Mouse (Mus musculus) hindbrain, postnatal 0 days (tissue): ENCODE measurements around the gene Pecr. TPM values are rescaled to one million over a fixed set of nuclear protein-coding genes. Genes with fewer than 3 reads are reported as not detected.
"Not testable (repeated sequence)": the region's sequence is repeated elsewhere in the genome, so short reads cannot be mapped to it uniquely, and the experiment has no call there.

Experiments used
- ATAC-seq: fragments of 200-750 bp; cut with Nextera tagmentation; 2 replicates; pipeline ENCODE4 v1.8.0; 2017; ENCODE audit warnings: mild to moderate bottlenecking, moderate TSS enrichment, moderate library complexity
- DNase-seq: peaks from one replicate; pipeline ENCODE4 v3.0.0-alpha.2; 2015; ENCODE audit warnings: low spot score
- H3K27ac ChIP-seq: fragments of 300-500 bp; sonication (generic); 2 replicates; pipeline ENCODE4 v1.5.1; 2014; ENCODE audit warnings: mild to moderate bottlenecking
- H3K27me3 ChIP-seq: fragments of 300-500 bp; sonication (generic); 2 replicates; pipeline ENCODE4 v1.6.1; 2014; ENCODE audit warnings: low read length, mixed read lengths; ENCODE audit not compliant: insufficient read depth
- H3K36me3 ChIP-seq: fragments of 300-500 bp; sonication (generic); 2 replicates; pipeline ENCODE4 v1.6.1; 2014; ENCODE audit warnings: low read length, mixed read lengths; ENCODE audit not compliant: insufficient read depth
- H3K4me1 ChIP-seq: fragments of 300-500 bp; sonication (generic); 2 replicates; pipeline ENCODE4 v1.6.1; 2014; ENCODE audit warnings: antibody characterized with exemption, low read length, mixed read lengths; ENCODE audit not compliant: insufficient read depth
- H3K4me2 ChIP-seq: fragments of 300-500 bp; sonication (generic); 2 replicates; pipeline ENCODE4 v1.6.1; 2014; ENCODE audit warnings: low read depth, mild to moderate bottlenecking, low read length, moderate library complexity, mixed read lengths
- H3K4me3 ChIP-seq: fragments of 300-500 bp; sonication (generic); 2 replicates; pipeline ENCODE4 v1.5.1; 2014; ENCODE audit warnings: low read length
- H3K9ac ChIP-seq: fragments of 300-500 bp; sonication (generic); replicated peaks from 2 replicates; pipeline ENCODE4 v1.6.1; 2014; ENCODE audit warnings: mild to moderate bottlenecking, low read length, moderate library complexity, mixed read lengths
- H3K9me3 ChIP-seq: fragments of 300-500 bp; sonication (generic); 2 replicates; pipeline ENCODE4 v1.6.1; 2016; ENCODE audit warnings: low read length, mixed read lengths
- CTCF ChIP-seq: IDR thresholded peaks from 2 replicates; pipeline ENCODE4 v1.5.1; 2016; ENCODE audit warnings: antibody characterized with exemption, control low read depth, low read depth
- WGBS: fragments of 180-500 bp; shearing (Covaris S2); extraction: QIAGEN DNeasy Blood & Tissue Kit; methylation state at CpG from one replicate; pipeline ENCODE4 v1.1.7; 2014; 5-methylcytosine and 5-hydroxymethylcytosine counted together
- polyA plus RNA-seq: library from polyadenylated mRNA; unstranded; fragments of >200 nt; fragmentation: Nextera tagmentation; extraction: Ambion mirVana; gene quantifications from 2 replicates; pipeline ENCODE4 v1.2.1, GENCODE M21; 2015
- total RNA-seq: library from RNA; depleted of rRNA; stranded (reverse); fragments of >200 nt; gene quantifications from 2 replicates; pipeline ENCODE4 v1.2.3, GENCODE M21; 2014

The Pecr gene
- total and polyA plus RNA-seq, 2 experiments from 2014 or later = 3.8 to 13.5 TPM

GRCm38 (mm10) chr1:72256381-72257256, 27.5 kb downstream of the Pecr start:
- ATAC-seq (no peak), DNase-seq (peak; percentile 19)
- H3K36me3 ChIP-seq = peaks cover 3% of the 10 kb centered on the region; the same call in 1 of the 2 replicates
- H3K27ac ChIP-seq = peak overlapping the region; percentile 91
- no peak overlapping the region for H3K9ac ChIP-seq
- peak overlapping the region; percentile 64 for H3K4me2 ChIP-seq
- WGBS = 68% methylated on average over 9 of the region's 9 CpGs
- TF ChIP-seq CTCF = no peak
- H3K4me3 ChIP-seq = peak overlapping the region; percentile 40; the same call in 1 of the 2 replicates
- H3K4me1 ChIP-seq = peaks cover 9% of the 10 kb centered on the region
- H3K9me3 ChIP-seq = no peaks in the 10 kb centered on the region
- H3K27me3 ChIP-seq = no peaks in the 10 kb centered on the region

DNA sequence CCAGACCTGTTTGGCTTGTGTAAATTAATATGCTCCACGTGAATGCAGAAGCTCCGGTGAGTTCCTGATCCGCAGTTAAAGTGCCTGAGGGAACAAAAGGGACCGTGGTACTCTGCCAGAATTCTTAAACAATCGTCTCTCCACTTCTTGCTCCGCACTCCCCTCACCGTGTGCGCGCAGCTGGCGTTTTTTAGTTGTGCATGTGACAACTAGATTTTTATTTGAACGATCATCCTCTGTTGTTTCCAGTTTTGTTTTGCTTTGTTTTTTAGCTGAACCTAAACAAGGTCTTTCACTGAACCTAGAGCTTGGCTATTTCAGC, 28.3 kb downstream of the Pecr start:
- Histone ChIP-seq H3K27ac (peak overlapping the region; percentile 91), H3K9ac (peak overlapping the region; percentile 35; the same call in 1 of the 2 replicates), H3K9me3 (no peaks in the 10 kb centered on the region), H3K4me3 (peak overlapping the region; percentile 40), H3K4me2 (peak overlapping the region; percentile 64), H3K27me3 (no peaks in the 10 kb centered on the region), H3K36me3 (no peaks in the 10 kb centered on the region), H3K4me1 (peaks cover 9% of the 10 kb centered on the region)
- 14% methylated on average over 11 of the region's 11 CpGs for WGBS
- no peak for TF ChIP-seq CTCF
- DNase-seq = peak; percentile 65
- ATAC-seq = no peak

- peaks cover 9% of the 10 kb centered on the region for H3K4me1 ChIP-seq
- H3K9ac ChIP-seq = peak overlapping the region; percentile 58; the same call in 1 of the 2 replicates
- DNase-seq (peak; percentile 80), ATAC-seq (peak; percentile 86)
- H3K27me3 ChIP-seq = no peaks in the 10 kb centered on the region
- no peak; the same call in 1 of the 2 replicates for TF ChIP-seq CTCF
- H3K36me3 ChIP-seq = no peaks in the 10 kb centered on the region
- peak overlapping the region; percentile 91 for H3K27ac ChIP-seq
- H3K9me3 ChIP-seq = no peaks in the 10 kb centered on the region
- WGBS = 6% methylated on average over 15 of the region's 15 CpGs
- H3K4me3 ChIP-seq = peak overlapping the region; percentile 40
- H3K4me2 ChIP-seq = peak overlapping the region; percentile 64
Measured at GRCm38 (mm10) chr1:72255062-72255853, 28.9 kb downstream of the Pecr start.

DNA sequence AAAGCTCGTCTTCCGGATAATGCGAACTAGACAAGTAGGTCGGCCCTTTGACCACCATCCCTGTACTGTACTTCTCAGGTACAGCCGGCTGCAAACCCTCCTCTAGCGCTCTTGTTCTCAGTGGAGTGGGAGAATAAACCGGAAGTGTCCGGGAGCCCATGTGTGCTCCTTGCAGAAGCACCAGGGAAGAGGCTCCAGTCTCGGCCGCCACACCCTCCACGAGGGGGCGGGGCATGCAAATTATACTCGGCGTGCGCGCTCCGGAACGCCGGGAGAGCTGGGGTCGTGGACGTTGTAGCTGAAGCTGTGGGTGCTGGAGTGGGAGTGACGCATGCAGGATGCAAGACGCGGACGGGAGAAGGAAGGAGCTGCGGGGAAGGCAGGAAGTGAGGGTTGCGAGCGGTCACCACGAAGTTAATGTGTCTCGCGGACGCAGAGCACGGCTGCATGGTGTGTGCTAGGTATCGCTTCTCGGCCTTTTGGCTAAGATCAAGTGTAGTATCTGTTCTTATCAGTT, 29.5 kb downstream of the Pecr start:
- WGBS = 2% methylated on average over 35 of the region's 35 CpGs
- H3K9ac ChIP-seq = peak overlapping the region; percentile 58
- peak overlapping the region; percentile 64 for H3K4me2 ChIP-seq
- no peaks in the 10 kb centered on the region for H3K36me3 ChIP-seq
- H3K9me3 ChIP-seq = no peaks in the 10 kb centered on the region
- peak overlapping the region; percentile 40 for H3K4me3 ChIP-seq
- DNase-seq = peak; percentile 94
- peak; percentile 37; the same call in 1 of the 2 replicates for TF ChIP-seq CTCF
- H3K4me1 ChIP-seq = peaks cover 9% of the 10 kb centered on the region
- no peaks in the 10 kb centered on the region for H3K27me3 ChIP-seq
- peak; percentile 93 for ATAC-seq
- peak overlapping the region; percentile 91 for H3K27ac ChIP-seq

- TF ChIP-seq CTCF = no peak
- DNase-seq = peak; percentile 23
- peak; percentile 19 for ATAC-seq
- Histone ChIP-seq H3K4me3 (peak overlapping the region; percentile 40), H3K4me1 (peaks cover 9% of the 10 kb centered on the region), H3K9ac (no peak overlapping the region; the same call in 1 of the 2 replicates), H3K9me3 (no peaks in the 10 kb centered on the region), H3K27me3 (no peaks in the 10 kb centered on the region), H3K4me2 (peak overlapping the region; percentile 64), H3K36me3 (no peaks in the 10 kb centered on the region), H3K27ac (peak overlapping the region; percentile 91)
- WGBS = 29% methylated on average over 11 of the region's 11 CpGs
Measured at GRCm38 (mm10) chr1:72253881-72254491, 30.1 kb downstream of the Pecr start.

DNA sequence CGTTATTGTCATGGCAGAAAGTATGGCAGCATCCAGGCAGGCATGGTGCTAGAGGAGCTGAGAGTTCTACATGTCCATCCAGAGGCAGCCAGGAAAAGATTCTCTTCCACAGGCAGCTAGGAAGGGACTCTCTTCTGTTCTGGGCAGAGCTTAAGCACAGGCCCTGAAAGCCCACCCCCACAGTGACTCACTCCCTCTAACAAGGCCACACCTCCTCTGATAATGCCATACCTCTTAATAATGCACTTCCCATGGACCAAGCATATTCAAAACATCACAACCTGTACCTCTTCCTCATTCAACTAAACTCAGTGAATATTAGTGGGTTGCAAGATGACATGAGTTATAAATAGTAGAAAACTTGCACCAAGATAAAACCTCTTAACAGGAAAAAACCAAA, 32.3 kb downstream of the Pecr start:
- Histone ChIP-seq H3K27me3 (no peaks in the 10 kb centered on the region), H3K9me3 (no peaks in the 10 kb centered on the region), H3K27ac (no peak overlapping the region), H3K4me1 (peaks cover 9% of the 10 kb centered on the region), H3K4me3 (no peak overlapping the region), H3K36me3 (no peaks in the 10 kb centered on the region), H3K9ac (no peak overlapping the region), H3K4me2 (no peak overlapping the region)
- ATAC-seq (no peak), DNase-seq (no peak)
- TF ChIP-seq CTCF = no peak
- WGBS = 81% methylated on average over 1 of the region's 1 CpGs

- not testable (repeated sequence) for H3K27me3 ChIP-seq, H3K9me3 ChIP-seq, H3K27ac ChIP-seq, H3K36me3 ChIP-seq, H3K4me3 ChIP-seq, H3K4me2 ChIP-seq, H3K9ac ChIP-seq, ATAC-seq, DNase-seq, H3K4me1 ChIP-seq
- 49% methylated on average over 9 of the region's 9 CpGs for WGBS
Measured at GRCm38 (mm10) chr1:72248226-72248737, 35.8 kb downstream of the Pecr start.
